Mouse (Mus musculus): ENCODE data around the gene Cwc25.

Cwc25 gene

GRCm38 (mm10) chr11:97698741-97699611, 67.4 kb downstream of the Cwc25 start:
- peak; percentile 70 for DNase-seq (ENCODE audit: low spot score)

- DNase-seq (ENCODE audit: low spot score): no peak
Observed at GRCm38 (mm10) chr11:97697891-97698529, 68.3 kb downstream of the Cwc25 start.

- DNase-seq (ENCODE audit: low spot score): no peak
Observed at GRCm38 (mm10) chr11:97697199-97697890, 69.0 kb downstream of the Cwc25 start.

GRCm38 (mm10) chr11:97696669-97697068, 69.7 kb downstream of the Cwc25 start:
- DNase-seq (ENCODE audit: low spot score): no peak

GRCm38 (mm10) chr11:97695712-97696401, 70.5 kb downstream of the Cwc25 start:
- no peak for DNase-seq (ENCODE audit: low spot score)
